Mouse (Mus musculus) hindbrain, embryonic 12.5 days (tissue): ENCODE results near the gene Tcf7l1. TPM values are rescaled to one million over a fixed set of nuclear protein-coding genes. Genes with fewer than 3 reads are reported as not detected.
"Not testable (repeated sequence)": the region's sequence is repeated elsewhere in the genome, so short reads cannot be mapped to it uniquely, and the experiment has no call there.

ENCODE experiments used
- ATAC-seq: fragments of 200-750 bp; cut with Nextera tagmentation; 2 replicates; pipeline ENCODE4 v1.8.0; 2017; ENCODE audit warnings: moderate TSS enrichment; ENCODE audit not compliant: low FRiP score
- H3K27ac ChIP-seq: fragments of 300-500 bp; sonication (generic); 2 replicates; pipeline ENCODE4 v1.5.1; 2016; ENCODE audit warnings: mild to moderate bottlenecking
- H3K27me3 ChIP-seq: fragments of 300-500 bp; sonication (generic); 2 replicates; pipeline ENCODE4 v1.6.1; 2016; ENCODE audit warnings: mild to moderate bottlenecking
- H3K36me3 ChIP-seq: fragments of 300-500 bp; sonication (generic); 2 replicates; pipeline ENCODE4 v1.6.1; 2016; ENCODE audit warnings: mild to moderate bottlenecking
- H3K4me1 ChIP-seq: fragments of 300-500 bp; sonication (generic); 2 replicates; pipeline ENCODE4 v1.6.1; 2016
- H3K4me2 ChIP-seq: fragments of 300-500 bp; sonication (generic); replicated peaks from 2 replicates; pipeline ENCODE4 v1.6.1; 2016; ENCODE audit warnings: mild to moderate bottlenecking
- H3K4me3 ChIP-seq: fragments of 300-500 bp; sonication (generic); 2 replicates; pipeline ENCODE4 v1.5.1; 2016; ENCODE audit warnings: mild to moderate bottlenecking
- H3K9ac ChIP-seq: fragments of 300-500 bp; sonication (generic); 2 replicates; pipeline ENCODE4 v1.6.1; 2016; ENCODE audit warnings: mild to moderate bottlenecking, moderate library complexity
- H3K9me3 ChIP-seq: fragments of 300-500 bp; sonication (generic); replicated peaks from 2 replicates; pipeline ENCODE4 v1.6.1; 2016; ENCODE audit warnings: mild to moderate bottlenecking
- WGBS: fragments of 180-500 bp; shearing (Covaris S2); methylation state at CpG from one replicate; pipeline ENCODE4 v1.1.7; 2016; 5-methylcytosine and 5-hydroxymethylcytosine counted together
- polyA plus RNA-seq: library from polyadenylated mRNA; unstranded; fragments of >200 nt; fragmentation: Nextera tagmentation; extraction: Ambion mirVana; gene quantifications from 2 replicates; pipeline ENCODE4 v1.2.1, GENCODE M21; 2016

Tcf7l1 gene
- 24.2 and 24.7 TPM in 2 replicates for polyA plus RNA-seq

DNA sequence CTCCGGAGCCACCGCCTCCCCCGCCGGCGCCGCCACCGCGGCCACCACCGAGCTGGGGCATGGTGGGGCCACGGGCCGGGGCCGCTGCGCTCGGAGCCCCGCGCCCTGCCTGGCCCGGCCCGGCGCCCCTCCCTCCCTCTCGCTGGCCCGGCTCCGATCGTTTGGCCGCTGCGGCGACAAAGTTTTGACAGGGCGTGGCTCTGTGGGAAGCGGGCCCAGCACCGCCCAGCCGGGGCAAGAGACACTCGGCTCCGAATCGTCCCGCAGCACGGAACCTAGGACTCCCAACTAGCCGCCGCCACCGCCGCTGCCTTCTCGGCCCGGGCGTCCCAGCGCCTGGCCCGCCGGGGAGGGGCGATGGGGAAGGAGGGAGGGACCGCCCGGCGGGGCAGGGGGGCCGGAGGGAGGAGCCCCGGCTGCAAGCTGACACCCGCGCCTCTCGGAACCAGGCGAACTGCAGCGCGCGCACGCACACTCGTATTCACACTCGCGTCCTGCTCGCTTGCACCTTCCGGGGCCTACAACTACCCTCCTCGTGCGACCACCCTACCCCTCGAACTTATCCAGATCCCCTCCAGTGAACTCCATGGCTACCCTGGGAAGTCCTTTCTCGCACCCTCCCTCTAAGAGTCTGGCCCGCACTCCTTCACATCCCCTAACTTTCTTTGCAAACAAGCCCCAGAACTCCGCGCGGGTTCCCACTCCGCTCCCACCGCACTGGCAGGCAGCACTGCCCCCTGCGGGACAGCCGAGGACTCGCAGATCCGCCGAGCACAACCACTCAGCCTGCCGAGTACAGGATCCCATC lies at the start of gene Tcf7l1:
TSS of gene Tcf7l1 (minus strand) at position 363 of the 808 bp plus-strand sequence.
- ATAC-seq: peak; percentile 90
- peaks cover 21% of the 10 kb centered on the region for H3K27me3 ChIP-seq
- H3K4me2 ChIP-seq: peak within 1 kb of the TSS; percentile 97
- no peaks in the 10 kb centered on the region for H3K36me3 ChIP-seq
- peak within 1 kb of the TSS; percentile 69 for H3K4me3 ChIP-seq
- no peaks in the 10 kb centered on the region for H3K9me3 ChIP-seq
- WGBS: under 1% methylated on average over 54 of the region's 80 CpGs
- peak within 1 kb of the TSS; percentile 81 for H3K27ac ChIP-seq
- H3K9ac ChIP-seq: peak within 1 kb of the TSS; percentile 72
- H3K4me1 ChIP-seq: peaks cover 20% of the 10 kb centered on the region

DNA sequence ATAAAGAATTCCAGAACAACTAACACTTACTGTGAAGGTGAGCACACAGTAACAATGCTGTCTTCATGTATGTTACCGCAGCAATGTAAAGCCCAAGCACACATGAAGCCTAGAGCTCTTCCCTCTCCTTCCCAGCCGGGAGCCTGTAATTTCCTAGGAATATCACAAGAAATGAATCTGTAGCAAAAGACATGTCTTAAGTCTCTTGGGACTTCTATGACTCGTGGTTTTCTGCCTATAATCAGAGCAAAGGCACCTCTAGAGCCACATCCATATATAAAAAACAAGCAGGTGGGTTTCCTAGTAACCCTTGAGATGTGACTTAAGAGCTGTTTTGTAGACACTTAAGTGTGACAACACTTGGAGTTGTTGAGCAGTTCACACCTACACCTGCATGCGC lies 48.7 kb upstream of the Tcf7l1 start:
- no peak for ATAC-seq
- WGBS: 95% methylated on average over 4 of the region's 4 CpGs
- no peaks in the 10 kb centered on the region for H3K27me3 ChIP-seq

DNA sequence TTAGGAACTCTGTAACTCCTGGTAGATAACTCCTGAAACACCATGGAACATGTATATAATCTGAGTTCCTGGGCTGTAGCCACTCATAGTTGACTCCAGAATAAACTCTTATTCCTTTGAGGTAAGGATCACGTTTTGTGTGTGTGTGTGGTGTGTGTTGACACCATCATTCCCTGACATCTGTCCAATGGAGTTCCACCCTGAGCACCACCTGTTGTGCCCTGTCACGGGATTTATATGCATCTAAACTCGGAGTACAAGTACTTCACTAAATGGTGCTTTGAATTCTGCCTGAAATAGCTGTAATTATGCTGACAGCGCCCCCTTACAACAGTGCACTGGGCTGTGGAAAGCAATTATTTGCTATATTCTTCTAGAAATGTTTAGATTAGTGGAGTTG lies 45.5 kb upstream of the Tcf7l1 start:
- ATAC-seq: no peak
- H3K4me1 ChIP-seq: no peaks in the 10 kb centered on the region
- H3K27me3 ChIP-seq: no peaks in the 10 kb centered on the region
- H3K9me3 ChIP-seq: no peaks in the 10 kb centered on the region
- H3K36me3 ChIP-seq: peaks cover 1% of the 10 kb centered on the region
- 60% methylated on average over 4 of the region's 4 CpGs for WGBS
- H3K9ac ChIP-seq: no peak overlapping the region
- no peak overlapping the region for H3K4me2 ChIP-seq
- no peak overlapping the region for H3K4me3 ChIP-seq
- no peak overlapping the region for H3K27ac ChIP-seq

More for the DNA sequence above, 48.7 kb upstream of the Tcf7l1 start:
- no peak overlapping the region for H3K9ac ChIP-seq
- H3K4me2 ChIP-seq: no peak overlapping the region
- no peak overlapping the region for H3K4me3 ChIP-seq
- no peaks in the 10 kb centered on the region for H3K9me3 ChIP-seq
- no peaks in the 10 kb centered on the region for H3K4me1 ChIP-seq
- no peak overlapping the region for H3K27ac ChIP-seq
- H3K36me3 ChIP-seq: peaks cover 22% of the 10 kb centered on the region

GRCm38 (mm10) chr6:72831858-72832257 lies 42.8 kb upstream of the Tcf7l1 start:
- Histone ChIP-seq H3K4me1 (no peaks in the 10 kb centered on the region), H3K36me3 (no peaks in the 10 kb centered on the region), H3K27ac (no peak overlapping the region), H3K4me3 (no peak overlapping the region), H3K9me3 (no peaks in the 10 kb centered on the region), H3K4me2 (no peak overlapping the region), H3K27me3 (no peaks in the 10 kb centered on the region), H3K9ac (no peak overlapping the region)
- 56% methylated on average over 3 of the region's 3 CpGs for WGBS
- ATAC-seq: no peak

GRCm38 (mm10) chr6:72831276-72831675 lies 42.2 kb upstream of the Tcf7l1 start:
- no peak overlapping the region for H3K4me3 ChIP-seq
- no peaks in the 10 kb centered on the region for H3K4me1 ChIP-seq
- no peak overlapping the region for H3K4me2 ChIP-seq
- H3K27me3 ChIP-seq: peaks cover 2% of the 10 kb centered on the region; the same call in 1 of the 2 replicates
- ATAC-seq: no peak
- WGBS: 29% methylated on average over 3 of the region's 3 CpGs
- no peak overlapping the region for H3K27ac ChIP-seq
- no peak overlapping the region for H3K9ac ChIP-seq
- H3K36me3 ChIP-seq: no peaks in the 10 kb centered on the region
- no peaks in the 10 kb centered on the region for H3K9me3 ChIP-seq

- Histone ChIP-seq H3K27me3 (peaks cover 5% of the 10 kb centered on the region; the same call in 1 of the 2 replicates), H3K36me3 (no peaks in the 10 kb centered on the region), H3K9ac (no peak overlapping the region), H3K4me2 (no peak overlapping the region), H3K4me1 (peaks cover 12% of the 10 kb centered on the region), H3K9me3 (no peaks in the 10 kb centered on the region), H3K4me3 (no peak overlapping the region), H3K27ac (no peak overlapping the region)
- no peak for ATAC-seq
- WGBS: 76% methylated on average over 3 of the region's 3 CpGs
These were observed 39.8 kb upstream of the Tcf7l1 start for GRCm38 (mm10) chr6:72828857-72829256.

DNA sequence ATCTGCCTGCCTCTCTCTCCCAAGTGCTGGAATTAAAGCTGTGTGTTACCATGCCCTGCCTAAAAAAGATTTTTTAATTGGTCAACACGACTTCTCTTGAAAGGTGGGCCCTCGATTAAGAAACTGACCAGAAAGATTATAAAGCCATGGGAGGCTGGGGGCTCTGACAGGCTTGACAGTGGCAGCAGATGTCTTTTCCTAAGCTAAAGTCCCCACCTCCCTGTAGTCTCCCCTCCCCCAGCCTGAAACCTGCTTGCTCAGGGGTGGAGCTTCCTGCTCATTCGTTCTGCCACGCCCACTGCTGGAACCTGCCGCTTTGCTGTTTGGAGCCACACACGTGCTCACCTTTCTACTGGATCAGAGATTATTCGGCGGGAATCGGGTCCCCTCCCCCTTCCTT lies 39.0 kb upstream of the Tcf7l1 start:
- H3K27me3 ChIP-seq, H3K9me3 ChIP-seq, H3K4me2 ChIP-seq, H3K4me3 ChIP-seq, H3K36me3 ChIP-seq, ATAC-seq, H3K27ac ChIP-seq, H3K9ac ChIP-seq: not testable (repeated sequence)
- WGBS: 11% methylated on average over 9 of the region's 9 CpGs
- H3K4me1 ChIP-seq: peaks cover 12% of the 10 kb centered on the region

DNA sequence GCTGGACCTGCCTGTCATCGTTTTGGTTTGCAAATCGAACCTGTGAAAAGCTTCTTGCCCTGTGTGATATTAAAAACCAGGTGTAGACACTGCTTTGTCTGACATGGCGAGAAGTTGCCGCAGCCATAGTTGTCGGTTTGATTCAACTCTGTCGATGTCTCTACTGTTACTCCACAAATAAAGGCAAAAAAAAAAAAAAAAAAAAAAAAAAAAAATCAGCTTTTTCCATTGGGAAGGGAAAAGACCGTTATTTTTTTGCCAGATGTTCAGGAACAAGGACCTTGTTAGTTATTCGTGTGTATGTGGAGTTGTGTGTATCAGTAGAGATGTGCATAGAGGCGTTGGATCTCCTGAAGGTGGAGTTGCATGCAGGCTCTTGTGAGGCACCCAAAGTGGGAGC lies 36.7 kb upstream of the Tcf7l1 start:
- ATAC-seq: no peak
- H3K27me3 ChIP-seq: peaks cover 5% of the 10 kb centered on the region; the same call in 1 of the 2 replicates
- WGBS: 50% methylated on average over 9 of the region's 9 CpGs
- H3K4me2 ChIP-seq: peak overlapping the region; percentile 56; the same call in 1 of the 2 replicates
- no peak overlapping the region for H3K27ac ChIP-seq
- no peak overlapping the region for H3K4me3 ChIP-seq
- no peaks in the 10 kb centered on the region for H3K9me3 ChIP-seq
- H3K4me1 ChIP-seq: peaks cover 12% of the 10 kb centered on the region
- no peaks in the 10 kb centered on the region for H3K36me3 ChIP-seq
- no peak overlapping the region for H3K9ac ChIP-seq

DNA sequence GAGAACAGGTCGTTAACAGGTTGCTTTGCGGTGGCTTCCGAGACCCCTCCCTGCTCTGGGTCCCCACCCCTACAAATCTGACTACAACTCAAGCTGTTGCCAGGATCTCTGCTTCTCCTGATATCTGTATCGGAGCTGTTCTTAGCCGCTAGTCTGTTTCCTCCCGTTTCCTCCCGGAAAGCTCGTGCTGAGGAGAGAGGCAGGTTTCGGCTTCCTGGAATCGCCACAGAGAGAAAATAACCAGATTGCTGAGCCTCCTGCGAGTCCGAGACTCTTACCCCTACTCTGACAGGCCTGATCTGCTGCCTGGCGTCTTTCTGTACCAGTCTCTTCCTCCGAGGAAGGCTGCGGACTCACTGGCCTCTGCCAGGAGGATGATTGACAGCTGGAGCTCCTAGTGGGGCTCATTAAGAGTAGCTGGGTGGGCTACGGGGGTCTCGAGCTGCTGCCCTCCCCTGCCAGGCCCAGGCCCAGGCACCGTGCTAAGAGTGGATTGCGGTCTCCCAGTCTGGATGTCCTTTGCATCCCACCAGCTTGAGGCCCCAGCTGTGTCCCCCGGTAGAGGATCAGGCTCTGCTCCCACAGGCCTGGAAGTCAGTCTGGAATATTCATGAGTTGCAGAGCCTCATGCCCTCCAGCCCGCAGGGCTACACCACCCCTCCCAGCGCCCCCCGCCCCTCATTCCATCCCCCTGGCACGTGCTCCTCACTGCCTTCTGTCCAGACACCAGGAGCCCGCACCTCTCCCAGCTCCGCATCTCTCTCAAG lies 36.1 kb upstream of the Tcf7l1 start:
- H3K36me3 ChIP-seq: no peaks in the 10 kb centered on the region
- peak overlapping the region; percentile 64; the same call in 1 of the 2 replicates for H3K27ac ChIP-seq

GRCm38 (mm10) chr6:72813456-72813855 lies 24.4 kb upstream of the Tcf7l1 start:
- Histone ChIP-seq H3K36me3 (no peaks in the 10 kb centered on the region), H3K4me2 (no peak overlapping the region), H3K27ac (no peak overlapping the region), H3K4me1 (no peaks in the 10 kb centered on the region), H3K9me3 (no peaks in the 10 kb centered on the region), H3K4me3 (no peak overlapping the region), H3K27me3 (no peaks in the 10 kb centered on the region), H3K9ac (no peak overlapping the region)
- no peak for ATAC-seq
- 76% methylated on average over 9 of the region's 9 CpGs for WGBS

More for the DNA sequence above, 36.1 kb upstream of the Tcf7l1 start:
- peak overlapping the region; percentile 56 for H3K4me2 ChIP-seq
- H3K4me3 ChIP-seq: peak overlapping the region; percentile 25
- ATAC-seq: peak; percentile 90
- H3K4me1 ChIP-seq: peaks cover 12% of the 10 kb centered on the region
- peak overlapping the region; percentile 55 for H3K9ac ChIP-seq
- H3K27me3 ChIP-seq: peaks cover 5% of the 10 kb centered on the region; the same call in 1 of the 2 replicates
- WGBS: 5% methylated on average over 26 of the region's 26 CpGs
- no peaks in the 10 kb centered on the region for H3K9me3 ChIP-seq

- Histone ChIP-seq H3K4me3 (no peak overlapping the region), H3K4me1 (no peaks in the 10 kb centered on the region), H3K9ac (no peak overlapping the region), H3K36me3 (no peaks in the 10 kb centered on the region), H3K9me3 (no peaks in the 10 kb centered on the region), H3K27ac (no peak overlapping the region), H3K27me3 (no peaks in the 10 kb centered on the region), H3K4me2 (no peak overlapping the region)
- WGBS: 67% methylated on average over 7 of the region's 7 CpGs
- no peak for ATAC-seq
These were observed 21.2 kb upstream of the Tcf7l1 start for GRCm38 (mm10) chr6:72810248-72810647.

- Histone ChIP-seq H3K9ac (no peak overlapping the region), H3K4me1 (no peaks in the 10 kb centered on the region), H3K27ac (no peak overlapping the region), H3K9me3 (no peaks in the 10 kb centered on the region), H3K4me3 (no peak overlapping the region), H3K4me2 (no peak overlapping the region), H3K27me3 (no peaks in the 10 kb centered on the region), H3K36me3 (no peaks in the 10 kb centered on the region)
- whole genome bisulfite sequencing: 79% methylated on average over 4 of the region's 4 CpGs
- no peak for ATAC-seq
These were observed 20.6 kb upstream of the Tcf7l1 start for GRCm38 (mm10) chr6:72809522-72810149.
